Mouse (Mus musculus) heart, adult 2 months (tissue): ENCODE measurements at regions not wholly inside any gene's neighbourhood (a gene's known extent, or its start where the extent isn't known, plus 50 kb on each side); places are given as distances from the start of the nearest gene placed in this dataset.

Source experiments
- EP300 ChIP-seq: fragments of 200-500 bp; IDR thresholded peaks from 2 replicates; pipeline ENCODE4 v1.6.1; 2011; ENCODE audit warnings: low read depth, low read length, control low read depth; ENCODE audit not compliant: insufficient read depth
- POLR2A ChIP-seq: fragments of 200-500 bp; IDR thresholded peaks from 2 replicates; pipeline ENCODE4 v1.6.1; 2011; ENCODE audit warnings: mild to moderate bottlenecking, low read depth, low read length, control low read depth; ENCODE audit not compliant: insufficient read depth

DNA sequence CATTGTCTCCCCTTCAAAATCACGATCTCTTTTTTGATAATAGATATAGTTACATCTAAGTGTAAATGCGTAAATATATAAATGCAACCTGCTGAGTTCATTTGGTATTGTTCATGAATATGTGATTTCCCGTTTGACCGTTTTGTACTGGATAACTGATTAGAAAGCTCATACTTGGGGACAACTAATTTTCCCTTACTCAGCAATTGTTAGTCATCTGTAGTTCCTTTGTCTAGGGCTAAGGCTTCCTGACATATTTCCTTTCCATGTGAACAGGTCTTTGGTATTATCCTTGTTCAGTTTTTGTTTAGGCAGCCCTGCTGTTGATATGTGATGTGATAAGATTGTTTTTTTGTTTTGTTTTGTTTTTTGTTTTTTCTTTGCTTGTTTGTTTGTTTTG, 142.0 kb downstream of the Ccdc50 start:
- no peak for TF ChIP-seq EP300
- no peak for TF ChIP-seq POLR2A
